Mouse (Mus musculus) intestine, embryonic 15.5 days (tissue): ENCODE data around the gene Gcnt7. TPM values are rescaled to one million over a fixed set of nuclear protein-coding genes. Genes with fewer than 3 reads are reported as not detected.

Experiments
- polyA plus RNA-seq: library from polyadenylated mRNA; unstranded; fragments of >200 nt; fragmentation: Nextera tagmentation; extraction: Ambion mirVana; gene quantifications from 2 replicates; pipeline ENCODE4 v1.2.1, GENCODE M21; 2015

The Gcnt7 gene
- polyA plus RNA-seq, 1 experiment from 2014 or later = 1.1 TPM

Other genes with a start within 250 kb of the Gcnt7 start
- not detected in 2 replicates for gene Mc3r, start 210.1 kb downstream of the Gcnt7 start, polyA plus RNA-seq
- gene Fam210b, start 113.0 kb downstream of the Gcnt7 start, polyA plus RNA-seq = 14.5 and 15.1 TPM in 2 replicates
- gene Aurka, start 88.1 kb downstream of the Gcnt7 start, polyA plus RNA-seq = 99.6 and 103 TPM in 2 replicates
- gene Cstf1, start 87.9 kb downstream of the Gcnt7 start, polyA plus RNA-seq = 35.1 and 39.5 TPM in 2 replicates
- gene Cass4, start 64.8 kb downstream of the Gcnt7 start, polyA plus RNA-seq = 0.18 and 0.29 TPM in 2 replicates
- gene Rtf2, start 18.0 kb downstream of the Gcnt7 start, polyA plus RNA-seq = 69.8 and 70.1 TPM in 2 replicates
- not detected in 2 replicates for gene Fam209, start 13.9 kb upstream of the Gcnt7 start, polyA plus RNA-seq
- 0.06 and 0.15 TPM in 2 replicates for gene Tfap2c, start 91.0 kb upstream of the Gcnt7 start, polyA plus RNA-seq